Mouse (Mus musculus) neural tube, embryonic 11.5 days (tissue): ENCODE data around the gene Olfr639. TPM values are rescaled to one million over a fixed set of nuclear protein-coding genes. Genes with fewer than 3 reads are reported as not detected.

Experiments
- ATAC-seq: fragments of 200-750 bp; cut with Nextera tagmentation; 2 replicates; pipeline ENCODE4 v1.8.0; 2017; ENCODE audit warnings: moderate number of reproducible peaks, mild to moderate bottlenecking, moderate TSS enrichment, moderate library complexity; ENCODE audit not compliant: insufficient read depth, low FRiP score, low TSS enrichment
- DNase-seq: peaks from one replicate; pipeline ENCODE4 v3.0.0-alpha.2; 2015; ENCODE audit warnings: low spot score
- H3K27ac ChIP-seq: fragments of 300-500 bp; sonication (generic); 2 replicates; pipeline ENCODE4 v1.5.1; 2014; ENCODE audit warnings: low read depth, mild to moderate bottlenecking, low read length
- H3K27me3 ChIP-seq: fragments of 300-500 bp; sonication (generic); 2 replicates; pipeline ENCODE4 v1.6.1; 2014; ENCODE audit warnings: mild to moderate bottlenecking, low read length, mixed read lengths; ENCODE audit not compliant: control insufficient read depth, insufficient read depth
- H3K36me3 ChIP-seq: fragments of 300-500 bp; sonication (generic); 2 replicates; pipeline ENCODE4 v1.6.1; 2014; ENCODE audit warnings: mild to moderate bottlenecking, low read length, moderate library complexity, mixed read lengths; ENCODE audit not compliant: control insufficient read depth, insufficient read depth
- H3K4me1 ChIP-seq: fragments of 300-500 bp; sonication (generic); 2 replicates; pipeline ENCODE4 v1.6.1; 2014; ENCODE audit warnings: low read length, mixed read lengths; ENCODE audit not compliant: control insufficient read depth, insufficient read depth
- H3K4me2 ChIP-seq: fragments of 300-500 bp; sonication (generic); 2 replicates; pipeline ENCODE4 v1.6.1; 2014; ENCODE audit warnings: low read depth, mild to moderate bottlenecking, moderate library complexity
- H3K4me3 ChIP-seq: fragments of 300-500 bp; sonication (generic); 2 replicates; pipeline ENCODE4 v1.5.1; 2014; ENCODE audit warnings: low read depth, low read length
- H3K9ac ChIP-seq: fragments of 300-500 bp; sonication (generic); 2 replicates; pipeline ENCODE4 v1.6.1; 2014; ENCODE audit warnings: mild to moderate bottlenecking, low read length
- H3K9me3 ChIP-seq: fragments of 300-500 bp; sonication (generic); 2 replicates; pipeline ENCODE4 v1.6.1; 2016; ENCODE audit warnings: low read length; ENCODE audit not compliant: control insufficient read depth
- WGBS: fragments of 180-500 bp; shearing (Covaris S2); extraction: QIAGEN DNeasy Blood & Tissue Kit; methylation state at CpG from one replicate; pipeline ENCODE4 v1.1.7; 2014; 5-methylcytosine and 5-hydroxymethylcytosine counted together
- polyA plus RNA-seq: library from polyadenylated mRNA; unstranded; fragments of >200 nt; fragmentation: Nextera tagmentation; extraction: Ambion mirVana; gene quantifications from 2 replicates; pipeline ENCODE4 v1.2.1, GENCODE M21; 2014

The Olfr639 gene
- polyA plus RNA-seq: not detected in 2 replicates

- DNase-seq (no peak), ATAC-seq (no peak)
- Histone ChIP-seq H3K4me1 (no peaks in the 10 kb centered on the region), H3K4me3 (no peak within 1 kb of the TSS), H3K9me3 (no peaks in the 10 kb centered on the region), H3K4me2 (no peak within 1 kb of the TSS), H3K27me3 (no peaks in the 10 kb centered on the region), H3K27ac (no peak within 1 kb of the TSS), H3K9ac (no peak within 1 kb of the TSS), H3K36me3 (no peaks in the 10 kb centered on the region)
Observed at GRCm38 (mm10) chr7:104017203-104017602, at the start of gene Olfr639. TSS of gene Olfr639 (minus strand) at chr7:104017303.

GRCm38 (mm10) chr7:104061345-104061744 is 44.2 kb upstream of the Olfr639 start, which contains the start of gene 4930516K23Rik:
TSS of gene 4930516K23Rik (minus strand) at chr7:104061445.
- Histone ChIP-seq H3K4me3 (no peak within 1 kb of the TSS), H3K4me1 (no peaks in the 10 kb centered on the region), H3K36me3 (no peaks in the 10 kb centered on the region), H3K27ac (no peak within 1 kb of the TSS), H3K27me3 (no peaks in the 10 kb centered on the region), H3K9ac (no peak within 1 kb of the TSS), H3K4me2 (no peak within 1 kb of the TSS), H3K9me3 (no peaks in the 10 kb centered on the region)
- 66% methylated on average over 2 of the region's 2 CpGs for WGBS
- ATAC-seq (no peak), DNase-seq (no peak)

GRCm38 (mm10) chr7:104059215-104059614 is 42.1 kb upstream of the Olfr639 start:
- ATAC-seq: no peak
- Histone ChIP-seq H3K36me3 (no peaks in the 10 kb centered on the region), H3K27ac (no peak overlapping the region), H3K4me1 (no peaks in the 10 kb centered on the region), H3K27me3 (no peaks in the 10 kb centered on the region), H3K9ac (no peak overlapping the region), H3K4me3 (no peak overlapping the region), H3K4me2 (no peak overlapping the region), H3K9me3 (no peaks in the 10 kb centered on the region)
- no peak for DNase-seq
- 90% methylated on average over 1 of the region's 1 CpGs for WGBS

GRCm38 (mm10) chr7:104052566-104052965 is 35.5 kb upstream of the Olfr639 start, which contains the start of gene Olfr642:
TSS of gene Olfr642 (minus strand) at chr7:104052666.
- Histone ChIP-seq H3K4me2 (no peak within 1 kb of the TSS), H3K36me3 (no peaks in the 10 kb centered on the region), H3K9me3 (no peaks in the 10 kb centered on the region), H3K4me1 (no peaks in the 10 kb centered on the region), H3K27me3 (no peaks in the 10 kb centered on the region), H3K27ac (no peak within 1 kb of the TSS), H3K9ac (no peak within 1 kb of the TSS), H3K4me3 (no peak within 1 kb of the TSS)
- WGBS: 81% methylated on average over 1 of the region's 1 CpGs
- no peak for ATAC-seq
- DNase-seq: no peak

GRCm38 (mm10) chr7:104050745-104051144 is 33.6 kb upstream of the Olfr639 start:
- ATAC-seq: no peak
- H3K9me3 ChIP-seq: no peaks in the 10 kb centered on the region
- no peaks in the 10 kb centered on the region for H3K36me3 ChIP-seq
- H3K4me1 ChIP-seq: no peaks in the 10 kb centered on the region
- H3K27ac ChIP-seq: no peak overlapping the region
- no peak overlapping the region for H3K4me3 ChIP-seq
- H3K27me3 ChIP-seq: no peaks in the 10 kb centered on the region
- no peak overlapping the region for H3K4me2 ChIP-seq
- DNase-seq: no peak
- H3K9ac ChIP-seq: no peak overlapping the region
- WGBS: 94% methylated on average over 4 of the region's 4 CpGs

GRCm38 (mm10) chr7:104035145-104035544 is 18.0 kb upstream of the Olfr639 start, which contains the start of gene Olfr641:
TSS of gene Olfr641 (plus strand) at chr7:104035445.
- no peak for ATAC-seq
- Histone ChIP-seq H3K4me3 (no peak within 1 kb of the TSS), H3K4me2 (no peak within 1 kb of the TSS), H3K4me1 (no peaks in the 10 kb centered on the region), H3K9ac (no peak within 1 kb of the TSS), H3K27ac (no peak within 1 kb of the TSS), H3K9me3 (no peaks in the 10 kb centered on the region), H3K36me3 (no peaks in the 10 kb centered on the region), H3K27me3 (no peaks in the 10 kb centered on the region)
- DNase-seq: no peak
- WGBS: 80% methylated on average over 1 of the region's 1 CpGs

- no peak for ATAC-seq
- H3K4me2 ChIP-seq: no peak overlapping the region
- 84% methylated on average over 3 of the region's 3 CpGs for WGBS
- H3K4me1 ChIP-seq: no peaks in the 10 kb centered on the region
- no peak overlapping the region for H3K4me3 ChIP-seq
- no peaks in the 10 kb centered on the region for H3K9me3 ChIP-seq
- no peak overlapping the region for H3K9ac ChIP-seq
- H3K27me3 ChIP-seq: no peaks in the 10 kb centered on the region
- H3K36me3 ChIP-seq: no peaks in the 10 kb centered on the region
- H3K27ac ChIP-seq: no peak overlapping the region
- DNase-seq: no peak
Observed at GRCm38 (mm10) chr7:104026978-104027377, 9.9 kb upstream of the Olfr639 start.

- ATAC-seq: no peak
- Histone ChIP-seq H3K27me3 (no peaks in the 10 kb centered on the region), H3K4me3 (no peak within 1 kb of the TSS), H3K4me2 (no peak within 1 kb of the TSS), H3K9ac (no peak within 1 kb of the TSS), H3K4me1 (no peaks in the 10 kb centered on the region), H3K9me3 (no peaks in the 10 kb centered on the region), H3K27ac (no peak within 1 kb of the TSS), H3K36me3 (no peaks in the 10 kb centered on the region)
- no peak for DNase-seq
- WGBS: 86% methylated on average over 6 of the region's 6 CpGs
Observed at GRCm38 (mm10) chr7:104025473-104025872, 8.4 kb upstream of the Olfr639 start, which contains the start of gene Olfr640. TSS of gene Olfr640 (minus strand) at chr7:104025573.

GRCm38 (mm10) chr7:104021651-104022050 is 4.5 kb upstream of the Olfr639 start:
- H3K4me2 ChIP-seq: no peak overlapping the region
- H3K36me3 ChIP-seq: no peaks in the 10 kb centered on the region
- no peak overlapping the region for H3K4me3 ChIP-seq
- ATAC-seq (no peak), DNase-seq (no peak)
- no peak overlapping the region for H3K27ac ChIP-seq
- no peaks in the 10 kb centered on the region for H3K27me3 ChIP-seq
- no peak overlapping the region for H3K9ac ChIP-seq
- 92% methylated on average over 6 of the region's 6 CpGs for WGBS
- H3K4me1 ChIP-seq: no peaks in the 10 kb centered on the region
- H3K9me3 ChIP-seq: no peaks in the 10 kb centered on the region
